22 mouse cellular contexts compared by ENCODE assay signal in genomic region chr16:38290151-38290550, GRCm38 (mm10). TPM values are rescaled to one million over a fixed set of nuclear protein-coding genes. Genes with fewer than 3 reads are reported as not detected.
"Had no signal": no experiment of that assay in that cellular context is flagged by ENCODE, and none has a peak within 500 bp of the region (broad histone marks: within the 10 kb centered on the region; RNA-seq: fewer than 3 reads in every experiment).

No protein-coding gene starts in this region.

- H3K4me3 ChIP-seq: limb, embryonic 15.5 days; liver, embryonic 13.5 days; neural tube, embryonic 12.5 days had no signal

- H3K9ac ChIP-seq: limb, embryonic 15.5 days; liver, embryonic 13.5 days; neural tube, embryonic 12.5 days had no signal

- DNase-seq: kidney, postnatal 25 days; layer of hippocampus, postnatal 36 days; liver, embryonic 13.5 days; lung, adult 2 months; lung, postnatal 36 days; midbrain, embryonic 14.5 days; retina, postnatal 1 day; right cerebral cortex, postnatal 4 days; spleen, adult 18-20 months; thymus, adult 18-20 months; thymus, postnatal 14 days had no signal

- H3K9me3 ChIP-seq: limb, embryonic 15.5 days; liver, embryonic 13.5 days; neural tube, embryonic 12.5 days had no signal

- H3K27ac ChIP-seq: limb, embryonic 15.5 days; liver, embryonic 13.5 days; neural tube, embryonic 12.5 days had no signal

- H3K4me2 ChIP-seq: limb, embryonic 15.5 days; liver, embryonic 13.5 days; neural tube, embryonic 12.5 days had no signal

- H3K27me3 ChIP-seq: limb, embryonic 15.5 days; liver, embryonic 13.5 days; neural tube, embryonic 12.5 days had no signal

- H3K4me1 ChIP-seq: limb, embryonic 15.5 days; neural tube, embryonic 12.5 days had no signal

- H3K36me3 ChIP-seq: limb, embryonic 15.5 days; liver, embryonic 13.5 days; neural tube, embryonic 12.5 days had no signal

- ATAC-seq: lung, postnatal 0 days had no signal

RNA-seq across cellular contexts. Expression of gene Nr1i2, which starts 4.5 kb away (rescaled TPM):
- total RNA-seq: layer of hippocampus, postnatal 36 days; left cerebral cortex, postnatal 25 days; megakaryocyte progenitor cell, adult 5-6 weeks; monocyte, adult 5-6 weeks; neutrophil, adult 5-6 weeks had no signal
- polyA plus RNA-seq: limb, embryonic 11.5 days; limb, embryonic 15.5 days; midbrain, embryonic 14.5 days; neural tube, embryonic 12.5 days had no signal

RNA-seq across cellular contexts. Expression of gene Maats1, which starts 51.8 kb away (rescaled TPM):
- total RNA-seq: megakaryocyte progenitor cell, adult 5-6 weeks; monocyte, adult 5-6 weeks; neutrophil, adult 5-6 weeks had no signal
- polyA plus RNA-seq: limb, embryonic 15.5 days; liver, embryonic 13.5 days; stomach, embryonic 14.5 days had no signal

RNA-seq across cellular contexts. Expression of gene Gm21987, which starts 56.7 kb away (rescaled TPM):
- total RNA-seq: layer of hippocampus, postnatal 36 days; left cerebral cortex, adult 8-10 months; megakaryocyte progenitor cell, adult 5-6 weeks; monocyte, adult 5-6 weeks; neutrophil, adult 5-6 weeks had no signal
- polyA plus RNA-seq: kidney, embryonic 16.5 days; limb, embryonic 11.5 days; liver, embryonic 13.5 days; lung, adult 2 months; lung, postnatal 0 days; midbrain, embryonic 14.5 days; neural tube, embryonic 12.5 days; stomach, embryonic 14.5 days had no signal
